Mouse (Mus musculus) heart, postnatal 4 days (tissue): ENCODE results near the gene Jazf1. TPM values are rescaled to one million over a fixed set of nuclear protein-coding genes. Genes with fewer than 3 reads are reported as not detected.

ENCODE experiments used
- DNase-seq: peaks from one replicate; pipeline ENCODE4 v3.0.0; 2021
- total RNA-seq, 2 experiments: library from RNA; stranded (reverse); gene quantifications; 2 replicates each; pipeline ENCODE4 v1.2.3; 2021

Jazf1 gene
- total RNA-seq, 2 experiments from 2014 or later, result 14.6 to 16.1 TPM

GRCm38 (mm10) chr6:53010286-53010685, 58.1 kb downstream of the Jazf1 start:
- DNase-seq, result no peak

GRCm38 (mm10) chr6:53006032-53006431, 62.4 kb downstream of the Jazf1 start:
- DNase-seq, result no peak

DNA sequence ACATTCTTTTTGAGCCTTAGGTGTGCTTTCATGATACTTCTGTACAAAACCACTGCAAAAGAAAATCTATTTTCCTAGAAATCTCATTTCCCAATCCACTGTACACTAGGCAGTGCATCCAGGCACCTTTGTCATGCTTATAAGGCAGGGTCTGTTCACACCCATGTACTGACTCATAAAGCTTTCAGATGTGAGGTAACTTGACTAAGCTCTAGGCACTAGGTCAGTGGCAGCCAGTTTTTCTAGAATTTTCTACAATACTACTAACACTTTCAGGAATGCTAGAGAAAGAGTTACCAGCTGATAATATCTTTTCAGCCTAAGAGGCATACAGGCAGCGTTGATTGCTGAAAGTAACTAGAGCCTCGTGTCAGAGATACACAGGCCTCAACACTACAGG, 62.9 kb downstream of the Jazf1 start:
- DNase-seq, result no peak

DNA sequence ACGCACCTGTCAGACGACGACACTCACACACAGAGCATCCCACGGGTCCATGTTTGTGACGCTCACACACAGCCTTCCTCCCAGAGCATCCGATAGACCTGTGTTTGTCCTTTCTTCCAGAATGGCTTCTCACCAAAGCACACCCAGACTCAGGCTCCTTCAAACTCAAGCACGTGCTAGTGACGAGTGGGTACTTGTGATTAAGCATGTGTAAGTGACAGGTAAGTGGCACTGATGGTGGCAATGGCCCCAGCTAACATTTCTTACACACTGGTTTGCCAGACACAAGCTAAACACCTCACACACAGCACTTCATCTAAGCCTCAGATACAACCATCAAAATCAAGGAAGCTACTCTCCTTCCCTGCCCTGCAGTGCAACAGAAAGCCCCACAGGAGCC, 77.6 kb downstream of the Jazf1 start:
- DNase-seq, result no peak

DNA sequence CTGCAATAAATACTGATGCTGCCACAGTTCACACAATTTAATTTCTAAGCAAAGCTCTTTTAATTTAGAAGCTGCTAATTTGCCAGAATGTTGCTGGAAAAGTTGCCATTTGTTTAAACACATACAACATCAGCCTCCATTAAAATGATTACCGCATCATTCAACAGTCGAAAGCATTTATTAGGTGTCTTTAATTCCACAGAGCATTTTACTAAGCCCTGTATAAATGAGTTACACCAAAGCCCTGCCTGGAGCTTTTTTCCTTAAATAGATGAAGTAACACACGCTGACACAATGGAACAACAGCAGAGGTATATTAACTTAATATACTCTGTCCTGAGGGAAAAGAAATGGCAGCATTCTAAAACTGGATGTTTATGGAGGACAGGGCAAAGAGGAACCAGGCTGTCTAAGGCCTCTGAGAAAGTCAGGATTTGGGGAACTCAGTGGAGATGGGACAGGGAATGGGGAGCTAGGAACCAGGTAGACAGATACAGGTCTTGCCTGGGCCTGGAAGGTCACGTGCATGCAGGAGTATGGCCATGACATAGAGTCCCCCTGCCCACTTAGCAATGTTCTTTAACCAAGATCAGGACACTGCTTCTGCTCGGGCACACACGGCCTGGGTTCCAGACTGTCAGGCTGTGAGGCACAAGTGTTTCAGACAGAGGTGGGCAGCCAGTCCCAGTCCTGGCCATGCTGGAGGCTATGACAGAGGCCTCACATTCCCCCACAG, 80.4 kb downstream of the Jazf1 start:
- DNase-seq, result no peak

GRCm38 (mm10) chr6:52987391-52987790, 81.0 kb downstream of the Jazf1 start:
- DNase-seq, result peak; percentile 57

GRCm38 (mm10) chr6:52982175-52982574, 86.3 kb downstream of the Jazf1 start:
- no peak for DNase-seq

GRCm38 (mm10) chr6:52979503-52979902, 88.9 kb downstream of the Jazf1 start:
- no peak for DNase-seq

- no peak for DNase-seq
These were observed 95.1 kb downstream of the Jazf1 start for GRCm38 (mm10) chr6:52973351-52973750.

GRCm38 (mm10) chr6:52972138-52972537, 96.3 kb downstream of the Jazf1 start:
- no peak for DNase-seq

- peak; percentile 82 for DNase-seq
These were observed 98.6 kb downstream of the Jazf1 start for GRCm38 (mm10) chr6:52969717-52970261.

- DNase-seq, result no peak
These were observed 100.0 kb downstream of the Jazf1 start for GRCm38 (mm10) chr6:52968346-52968891.

GRCm38 (mm10) chr6:52967557-52968270, 100.7 kb downstream of the Jazf1 start:
- DNase-seq, result no peak

DNA sequence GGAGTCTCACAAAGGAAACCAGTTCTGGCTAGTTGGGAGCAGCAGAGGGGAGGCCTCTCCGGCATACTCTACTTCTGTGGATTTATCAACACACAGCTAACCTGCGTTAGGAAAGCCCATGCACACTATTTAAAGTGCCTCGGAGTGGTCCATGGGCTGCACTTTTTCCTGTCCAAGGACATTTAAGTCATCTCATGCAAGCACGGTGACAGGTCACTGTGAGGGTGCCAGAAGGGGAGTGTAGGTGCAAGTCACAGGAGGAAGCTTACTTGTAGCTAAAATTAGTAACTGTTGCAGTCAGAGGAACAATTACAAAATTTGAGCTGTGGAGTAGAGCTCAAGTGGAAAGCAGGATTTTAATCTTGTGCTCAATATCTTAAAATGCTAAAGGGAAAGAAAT, 102.4 kb downstream of the Jazf1 start:
- DNase-seq, result peak; percentile 62

DNA sequence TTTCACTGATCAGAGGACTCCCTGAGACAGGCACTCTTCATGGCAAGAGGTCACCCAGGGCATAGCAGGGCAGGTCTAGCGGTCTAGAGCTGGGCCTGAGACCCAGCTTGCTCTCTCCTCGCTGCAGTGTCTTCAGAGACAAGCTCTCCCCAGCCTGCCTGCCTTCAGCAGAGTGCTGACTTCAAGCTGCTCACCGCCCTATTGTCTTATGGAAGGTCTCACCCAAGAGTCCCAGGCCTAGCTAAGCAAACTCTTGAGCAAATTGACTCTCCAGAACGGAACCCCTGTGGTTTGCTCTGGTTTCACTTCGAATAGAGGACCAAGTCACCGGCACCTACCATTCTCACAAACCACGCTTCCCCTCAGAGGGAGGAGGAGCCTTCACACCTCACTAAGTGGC, 103.1 kb downstream of the Jazf1 start:
- no peak for DNase-seq

GRCm38 (mm10) chr6:52963840-52964690, 104.4 kb downstream of the Jazf1 start:
- DNase-seq, result peak; percentile 61

GRCm38 (mm10) chr6:52963430-52963732, 105.0 kb downstream of the Jazf1 start:
- no peak for DNase-seq

DNA sequence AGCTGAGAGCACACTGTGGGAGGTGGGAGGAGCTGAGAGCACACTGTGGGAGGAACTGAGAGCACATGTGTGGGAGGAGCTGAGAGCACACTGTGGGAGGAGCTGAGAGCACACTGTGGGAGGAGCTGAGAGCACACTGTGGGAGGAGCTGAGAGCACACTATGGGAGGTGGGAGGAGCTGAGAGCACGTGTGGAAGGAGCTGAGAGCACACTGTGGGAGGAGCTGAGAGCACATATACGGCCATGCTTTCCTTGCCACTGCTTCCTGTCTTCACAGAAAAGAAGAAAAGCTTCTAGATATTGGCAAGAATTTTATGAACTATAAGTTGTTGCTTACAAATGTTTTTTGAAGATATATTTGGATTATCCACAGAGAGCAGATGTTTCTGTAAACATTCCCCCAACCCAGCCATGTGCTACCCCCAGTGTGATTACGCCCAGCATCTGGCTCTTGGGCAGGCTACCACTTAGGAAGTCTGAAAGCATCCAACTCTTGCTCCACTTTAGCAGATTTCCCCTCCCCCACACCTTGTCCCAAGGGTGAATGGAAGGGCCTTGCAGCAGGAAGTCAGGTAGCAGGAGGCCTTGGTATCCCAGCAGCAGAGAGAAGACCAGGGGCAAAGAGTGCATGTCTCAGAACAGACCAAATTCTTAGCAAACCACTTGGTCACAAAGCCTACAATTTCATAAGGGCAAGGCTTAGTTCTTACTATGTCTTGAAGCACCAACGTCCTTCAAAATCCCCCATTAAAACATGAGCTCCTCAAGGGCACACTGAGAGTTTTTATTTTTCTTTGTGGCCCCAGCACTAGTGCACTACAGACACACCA, 105.6 kb downstream of the Jazf1 start:
- no peak for DNase-seq

DNA sequence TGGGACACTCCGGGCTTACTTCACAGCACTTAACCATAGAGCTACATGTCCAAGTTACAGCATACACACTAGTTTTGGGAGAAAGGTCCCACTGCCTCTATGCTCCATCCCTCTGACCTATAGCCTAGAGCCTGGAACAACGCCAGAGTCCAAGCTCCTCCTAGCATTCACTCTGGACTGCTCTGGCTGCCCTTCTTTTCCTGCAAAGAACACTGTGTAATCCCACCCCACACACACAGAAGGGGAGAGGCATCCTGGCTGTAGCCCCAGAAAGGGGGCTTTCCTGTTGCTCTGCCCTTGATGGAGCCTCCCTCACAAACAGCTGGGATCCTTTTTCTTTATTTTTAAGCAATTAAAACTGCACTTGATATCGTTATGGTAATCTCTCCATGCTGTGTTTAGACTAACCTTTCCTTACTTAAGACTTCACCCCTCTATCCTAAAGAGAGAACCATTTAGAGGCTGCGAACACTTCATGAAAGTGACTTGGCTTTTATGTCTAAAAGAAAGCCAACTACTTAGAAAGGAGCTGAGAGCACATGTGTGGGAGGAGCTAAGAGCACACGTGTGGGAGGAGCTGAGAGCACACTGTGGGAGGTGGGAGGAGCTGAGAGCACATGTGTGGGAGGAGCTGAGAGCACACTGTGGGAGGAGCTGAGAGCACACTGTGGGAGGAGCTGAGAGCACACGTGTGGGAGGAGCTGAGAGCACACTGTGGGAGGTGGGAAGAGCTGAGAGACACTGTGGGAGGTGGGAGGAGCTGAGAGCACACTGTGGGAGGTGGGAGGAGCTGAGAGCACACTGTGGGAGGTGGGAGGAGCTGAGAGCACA, 106.6 kb downstream of the Jazf1 start:
- peak; percentile 40 for DNase-seq

DNA sequence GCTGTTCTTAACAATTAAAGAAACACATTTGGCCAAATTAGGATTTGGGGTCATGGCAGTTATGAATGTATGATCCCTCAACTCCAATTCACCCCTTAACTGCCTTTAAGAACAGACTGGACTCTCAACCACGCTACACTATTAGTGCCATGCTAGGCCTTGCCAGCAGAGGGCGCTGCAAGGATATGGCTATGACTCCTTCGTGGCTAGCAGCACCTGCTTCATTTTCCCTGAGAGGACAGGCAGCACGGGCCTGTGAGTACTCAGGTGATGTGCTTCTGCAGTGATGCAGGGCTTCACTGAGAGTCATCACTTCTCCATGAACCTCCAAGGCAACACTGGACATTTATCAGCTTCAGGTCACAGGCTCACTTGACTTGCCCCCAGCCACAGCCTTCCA, 110.7 kb downstream of the Jazf1 start:
- DNase-seq, result peak; percentile 82

GRCm38 (mm10) chr6:52956131-52956530, 112.3 kb downstream of the Jazf1 start:
- peak; percentile 0 for DNase-seq
